Comparison of ENCODE assay signal across 8 mouse cellular contexts in genomic region chr9:48314194-48314593, GRCm38 (mm10). TPM values are rescaled to one million over a fixed set of nuclear protein-coding genes. Genes with fewer than 3 reads are reported as not detected.
DNase-seq lines count a peak whose midpoint lies in the region; ATAC-seq lines count a peak whose summit lies in the region.

No protein-coding gene starts in this region.

- no peak for ATAC-seq in neural tube, embryonic 13.5 days (ENCODE audit: low read depth)
- no peak for ATAC-seq in monocyte, adult 5-6 weeks (replicated peaks; ENCODE audit: insufficient number of reproducible peaks, low FRiP score, low TSS enrichment, poor library complexity, severe bottlenecking)

- intact Hi-C loops in heart, postnatal 10 days (cut with DNase I) = loop anchor here (1.0 kb wide), 1 partner anchor 39 kb away; the partner anchor contains the start of gene Nxpe2

- 0 out of 2 replicates have a peak overlapping the region, but pooled peaks have one; percentile 33 for H3K27ac ChIP-seq in neural tube, embryonic 13.5 days (replicated peaks)

- 16% methylated on average over 3 of the region's 3 CpGs for WGBS in neural tube, embryonic 13.5 days

- H3K9me3 ChIP-seq in neural tube, embryonic 13.5 days = no peaks in the 10 kb centered on the region

- no peaks in the 10 kb centered on the region for H3K36me3 ChIP-seq in neural tube, embryonic 13.5 days

- 0 out of 2 replicates have a peak overlapping the region, but pooled peaks have one; percentile 14 for H3K4me3 ChIP-seq in neural tube, embryonic 13.5 days

- H3K4me1 ChIP-seq in neural tube, embryonic 13.5 days (replicated peaks) = peaks cover 4% of the 10 kb centered on the region; the same call in 1 of the 2 replicates

- peak; percentile 16 for DNase-seq in adrenal gland, postnatal 10 days
- DNase-seq in adrenal gland, adult 18-20 months (ENCODE audit: low spot score in 2 of 2) = no peak
- DNase-seq in R1 (ENCODE audit: low read depth, low spot score) = peak; percentile 31
- peak; percentile 45 to 55 for DNase-seq in heart, postnatal 10 days
- DNase-seq in layer of hippocampus, adult 9-10 months (ENCODE audit: low spot score) = peak; percentile 1
- no peak for DNase-seq in retina, embryonic 14.5 days (ENCODE audit: low spot score)

- no peak overlapping the region for H3K9ac ChIP-seq in neural tube, embryonic 13.5 days

- H3K4me2 ChIP-seq in neural tube, embryonic 13.5 days = no peak overlapping the region

- H3K27me3 ChIP-seq in neural tube, embryonic 13.5 days = no peaks in the 10 kb centered on the region

RNA-seq across cellular contexts. Expression of gene Nxpe2, which starts 39.1 kb away (rescaled TPM):
- 1 to 10 TPM; 7.3 to 9.4 TPM for total RNA-seq in adrenal gland, postnatal 10 days (2021)
- total RNA-seq in adrenal gland, adult 18-20 months (2021) = under 1 TPM; 0.60 to 0.64 TPM
- 1 to 10 TPM; 2.1 to 2.3 TPM for total RNA-seq in heart, postnatal 10 days (2021)
- polyA plus RNA-seq in neural tube, embryonic 13.5 days (2015; fragmentation: Nextera tagmentation; extraction: Ambion mirVana) = 0.35 and 0.58 TPM in 2 replicates
- total RNA-seq in monocyte, adult 5-6 weeks (2017) = 1.3 to 9.4 TPM (median 6.1 TPM) in 3 replicates

Comparison
In these comparisons a context has a peak if more than half of its experiments do, and no peak if none do; other contexts are left out.
1. DNase-seq: peak in adrenal gland, postnatal 10 days (single experiment), R1 (single experiment), heart, postnatal 10 days (2 of 2) and layer of hippocampus, adult 9-10 months (single experiment); none in adrenal gland, adult 18-20 months (0 of 2) and retina, embryonic 14.5 days (single experiment).